Mouse (Mus musculus) embryo, embryonic 11 days (tissue): Measurements from ENCODE around the gene Cyfip2.

ENCODE experiments used
- DNase-seq: peaks from one replicate; pipeline ENCODE4 v3.0.0-alpha.2; 2015

Cyfip2 gene

DNA sequence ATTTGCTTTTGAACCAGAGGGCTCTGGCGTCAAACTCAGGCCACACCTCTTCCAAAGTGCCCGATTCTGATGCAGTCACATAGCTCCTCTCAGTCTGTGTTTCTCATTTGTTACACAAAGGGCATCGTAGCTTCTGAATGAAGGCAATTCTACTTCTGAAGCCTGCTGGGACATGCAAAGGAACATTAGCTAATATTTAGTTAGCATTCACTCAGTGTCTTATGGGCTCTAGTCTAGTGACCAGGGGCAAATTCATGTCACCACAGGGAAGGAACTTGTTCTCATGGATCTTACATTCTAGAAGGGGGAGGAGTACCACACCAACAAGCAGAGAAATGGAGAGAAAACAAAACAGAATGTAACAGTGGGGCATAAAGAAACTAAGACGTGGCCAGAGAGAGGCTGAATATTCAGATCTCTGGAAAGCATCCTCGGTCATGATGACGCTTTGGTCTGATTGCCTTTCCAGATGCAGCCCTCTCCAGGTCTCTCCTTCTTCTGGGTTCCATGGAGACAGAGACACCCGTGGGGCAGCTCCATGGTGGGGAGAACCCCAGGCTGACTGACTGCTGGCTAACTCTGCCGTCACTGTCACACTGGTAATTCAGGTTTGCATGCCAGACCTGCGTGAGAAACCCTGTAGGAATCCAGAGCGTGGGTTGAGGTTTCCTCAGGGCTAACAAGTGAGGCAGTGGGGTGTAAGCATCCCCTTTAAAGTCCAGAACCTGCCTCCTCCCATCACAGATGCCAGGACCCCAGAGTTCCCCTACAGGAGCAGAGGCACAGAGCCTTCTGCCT lies 135.2 kb downstream of the Cyfip2 start:
- DNase-seq, result no peak

DNA sequence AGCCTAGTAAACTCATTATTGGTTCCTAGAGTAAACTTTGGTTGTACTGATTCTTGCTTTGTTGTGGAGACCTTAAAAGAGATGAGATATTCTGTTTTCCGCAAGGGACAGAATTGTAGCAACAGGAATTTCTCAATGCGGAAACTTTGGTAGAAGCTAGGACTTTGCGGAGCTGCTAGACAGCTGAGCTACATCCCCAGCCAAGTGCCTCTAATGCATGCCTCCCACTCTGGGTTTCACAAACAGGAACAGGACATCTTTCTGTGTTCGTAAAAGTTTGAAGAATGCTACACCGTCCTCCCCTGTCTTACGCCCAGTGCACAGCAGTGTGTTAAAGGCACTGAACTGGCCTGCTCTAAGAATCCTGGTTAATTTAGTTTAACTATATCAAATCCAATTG lies 136.5 kb downstream of the Cyfip2 start:
- DNase-seq, result no peak

DNA sequence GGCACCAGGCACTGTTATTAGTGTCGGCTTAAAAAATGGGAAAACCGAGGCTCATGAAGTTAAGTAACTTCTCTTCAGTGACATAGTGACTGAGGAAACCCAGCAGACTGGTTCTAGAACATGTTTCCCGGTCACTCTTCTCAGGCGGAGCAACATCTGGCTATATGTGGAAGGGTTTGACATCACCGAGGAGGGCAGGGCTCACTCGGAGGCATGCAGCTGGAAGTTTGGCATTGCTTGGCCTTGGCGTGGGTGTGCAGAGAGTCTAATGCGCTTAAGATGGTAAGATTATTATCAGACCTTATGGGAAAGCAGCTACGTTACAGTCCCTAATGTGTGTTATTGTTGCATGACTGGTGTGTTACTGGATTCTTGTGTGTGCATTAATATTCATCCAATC lies 140.5 kb downstream of the Cyfip2 start:
- DNase-seq, result no peak

DNA sequence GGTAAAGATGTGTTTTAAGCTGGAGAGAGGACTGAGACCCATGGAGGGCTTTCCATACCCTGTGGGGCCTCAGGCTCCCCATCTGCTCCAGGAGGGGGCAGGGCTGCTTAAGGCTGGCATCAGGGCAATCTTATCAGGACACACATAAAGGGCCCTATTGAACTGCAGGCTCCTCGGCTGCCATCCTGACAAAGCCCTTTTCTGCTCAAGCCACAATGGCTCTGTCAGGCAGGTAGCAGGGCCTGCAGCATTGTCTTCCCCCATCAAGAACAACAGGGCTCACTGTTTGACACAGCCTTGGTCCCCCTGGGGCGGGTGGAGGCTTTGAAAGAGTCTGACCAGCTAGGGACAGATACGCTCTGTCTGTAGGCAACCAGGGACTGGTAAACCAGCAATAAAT lies 142.8 kb downstream of the Cyfip2 start:
- no peak for DNase-seq

DNA sequence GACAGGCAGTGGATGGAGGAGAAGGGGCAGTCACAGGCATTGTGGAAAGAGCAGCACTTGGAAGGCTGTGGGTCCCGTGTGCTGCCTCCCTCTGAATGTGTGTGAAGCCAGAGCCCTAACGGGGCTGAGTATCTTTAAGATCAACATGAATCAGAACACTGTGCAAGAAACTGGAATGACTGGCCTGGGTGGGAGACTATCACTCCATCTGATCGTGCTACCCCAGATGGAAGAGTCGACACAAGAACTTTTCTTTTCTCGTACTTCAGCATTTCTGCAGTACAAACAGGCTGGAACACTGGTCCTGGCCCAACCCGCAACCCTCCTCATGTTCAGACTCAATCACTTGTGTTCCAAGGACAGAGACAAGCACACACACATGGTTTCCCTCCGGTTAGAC lies 144.2 kb downstream of the Cyfip2 start:
- DNase-seq, result no peak

DNA sequence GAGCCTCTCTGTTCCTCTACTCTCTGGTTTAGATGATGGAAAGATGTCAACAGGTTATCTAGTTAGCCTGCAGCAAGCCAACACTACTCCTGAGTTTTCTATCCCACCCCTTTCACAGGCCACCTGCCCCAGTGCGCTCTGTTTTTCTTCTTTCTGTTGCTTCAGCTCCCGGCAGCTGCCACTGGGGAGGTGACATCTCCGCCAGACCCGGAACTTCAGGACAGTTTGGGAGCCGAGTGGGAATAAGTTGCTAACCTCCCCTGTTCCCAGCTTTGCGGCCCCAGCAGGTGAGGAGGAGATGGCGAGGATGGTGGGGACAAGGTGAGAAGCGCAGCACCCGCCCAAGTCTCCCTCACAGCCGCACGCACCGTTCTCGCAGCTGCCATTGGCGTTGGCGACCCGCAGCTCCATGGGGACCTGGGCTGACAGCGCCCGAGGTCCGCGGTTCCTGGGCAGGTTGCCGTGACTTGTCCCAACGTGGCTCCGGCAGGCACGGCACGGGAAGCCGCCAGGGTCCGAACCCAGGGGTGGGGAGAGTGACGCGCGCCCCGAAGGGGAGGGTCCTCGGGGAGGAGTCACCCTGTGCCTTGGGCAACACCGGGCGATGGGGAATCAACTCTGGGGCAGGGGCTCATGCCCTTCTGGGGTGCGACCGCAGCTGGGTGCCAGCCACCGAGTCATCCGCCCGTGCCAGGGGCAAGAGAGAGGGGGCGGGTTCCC lies 146.6 kb downstream of the Cyfip2 start, which contains the start of gene Nipal4:
TSS of gene Nipal4 (minus strand) at position 643 of the 720 bp plus-strand sequence.
- peak; percentile 25 for DNase-seq

DNA sequence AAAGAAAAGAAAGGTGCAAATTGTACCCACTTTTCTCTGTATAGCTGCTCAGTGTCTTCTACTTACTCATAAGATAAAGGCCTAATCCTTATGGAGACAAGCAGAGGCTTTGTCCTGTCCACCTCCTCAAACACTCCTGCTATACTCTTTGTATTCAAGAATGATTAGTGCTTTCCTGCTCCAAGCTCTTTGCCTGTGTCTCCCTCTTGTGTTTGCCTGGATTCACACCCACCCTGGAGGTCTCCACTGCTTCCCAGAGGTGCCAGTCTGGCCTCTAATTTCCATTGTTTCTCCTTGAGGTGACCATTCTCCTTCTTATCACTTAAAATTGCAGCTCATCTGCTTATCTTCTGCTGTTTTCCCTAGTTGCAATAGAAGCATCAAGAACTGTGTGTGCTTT lies 155.2 kb downstream of the Cyfip2 start:
- no peak for DNase-seq

DNA sequence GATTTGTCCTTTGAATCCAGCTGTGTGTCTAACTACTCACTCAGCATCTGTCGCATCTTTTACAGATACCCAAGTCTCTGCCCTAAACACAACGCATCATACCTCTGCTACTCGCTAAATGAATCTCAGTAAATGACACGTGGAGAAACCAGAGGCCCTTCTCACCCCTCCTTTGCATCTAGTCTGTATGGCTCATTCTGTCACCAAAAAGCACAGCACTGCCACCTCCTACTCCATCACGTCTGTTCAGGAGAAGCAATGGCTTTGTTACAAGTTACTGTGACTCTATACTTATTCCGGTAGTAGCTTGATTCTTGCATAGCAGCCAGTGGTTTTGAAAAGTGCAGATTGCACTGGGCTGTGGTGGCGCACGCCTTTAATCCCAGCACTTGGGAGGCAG lies 155.7 kb downstream of the Cyfip2 start:
- no peak for DNase-seq

DNA sequence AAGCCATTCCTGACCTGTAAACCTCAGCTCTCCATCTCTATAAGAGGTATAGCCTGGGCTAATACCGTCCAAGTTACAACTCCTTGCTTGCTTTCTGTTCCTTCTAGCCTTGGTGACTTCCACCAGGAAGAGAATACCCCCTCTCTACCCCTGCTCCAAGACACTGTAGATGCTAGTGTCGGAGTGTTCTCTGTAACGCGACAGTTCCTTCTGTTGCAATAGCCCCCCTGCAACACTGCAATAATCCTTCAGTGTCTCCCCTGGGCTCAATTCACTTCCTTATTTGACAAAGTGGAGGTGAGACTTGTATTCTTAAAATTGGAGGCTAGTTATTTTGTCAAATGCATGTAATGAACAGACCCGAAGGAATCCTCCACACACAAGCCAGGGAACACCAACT lies 166.0 kb downstream of the Cyfip2 start:
- no peak for DNase-seq

DNA sequence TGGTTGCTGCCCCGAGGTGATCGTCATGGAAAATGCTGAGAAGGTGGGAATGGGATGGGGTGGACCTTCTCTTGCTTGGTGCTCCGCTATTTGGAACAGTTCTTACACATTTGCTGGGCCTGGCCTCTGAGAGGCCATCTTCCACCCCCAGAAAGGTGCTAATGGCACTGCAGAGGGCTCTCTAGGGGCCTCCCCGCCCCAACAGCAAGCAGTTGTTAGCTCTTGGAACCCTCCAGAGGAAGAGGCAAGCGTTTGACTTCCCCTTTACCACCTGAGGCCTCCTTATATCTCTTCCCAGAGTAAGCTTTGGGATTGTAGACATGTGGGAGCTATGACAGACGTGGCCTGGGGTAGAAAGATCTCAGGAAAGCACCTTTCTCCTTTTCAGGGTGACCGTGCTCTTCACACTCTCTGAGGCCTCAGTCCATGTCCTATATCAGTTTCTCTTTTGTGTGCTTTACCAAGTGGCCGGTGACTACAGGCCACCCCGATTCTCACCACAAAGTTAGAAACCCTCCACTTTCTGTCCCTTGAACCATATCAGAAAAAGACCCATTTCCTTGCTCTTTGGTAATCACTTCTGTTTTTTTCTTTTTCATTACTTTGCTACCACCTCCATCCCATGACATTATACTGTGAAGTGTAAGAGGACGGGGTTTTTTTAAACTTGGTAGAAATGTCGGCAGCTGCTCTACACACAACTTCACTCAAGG lies 167.3 kb downstream of the Cyfip2 start:
- DNase-seq, result no peak
